Mouse (Mus musculus): Measurements from ENCODE around the gene Plpp2.
A peak's percentile ranks its signal among the peaks of the same experiment; 100 is the strongest.

Gene Plpp2

DNA sequence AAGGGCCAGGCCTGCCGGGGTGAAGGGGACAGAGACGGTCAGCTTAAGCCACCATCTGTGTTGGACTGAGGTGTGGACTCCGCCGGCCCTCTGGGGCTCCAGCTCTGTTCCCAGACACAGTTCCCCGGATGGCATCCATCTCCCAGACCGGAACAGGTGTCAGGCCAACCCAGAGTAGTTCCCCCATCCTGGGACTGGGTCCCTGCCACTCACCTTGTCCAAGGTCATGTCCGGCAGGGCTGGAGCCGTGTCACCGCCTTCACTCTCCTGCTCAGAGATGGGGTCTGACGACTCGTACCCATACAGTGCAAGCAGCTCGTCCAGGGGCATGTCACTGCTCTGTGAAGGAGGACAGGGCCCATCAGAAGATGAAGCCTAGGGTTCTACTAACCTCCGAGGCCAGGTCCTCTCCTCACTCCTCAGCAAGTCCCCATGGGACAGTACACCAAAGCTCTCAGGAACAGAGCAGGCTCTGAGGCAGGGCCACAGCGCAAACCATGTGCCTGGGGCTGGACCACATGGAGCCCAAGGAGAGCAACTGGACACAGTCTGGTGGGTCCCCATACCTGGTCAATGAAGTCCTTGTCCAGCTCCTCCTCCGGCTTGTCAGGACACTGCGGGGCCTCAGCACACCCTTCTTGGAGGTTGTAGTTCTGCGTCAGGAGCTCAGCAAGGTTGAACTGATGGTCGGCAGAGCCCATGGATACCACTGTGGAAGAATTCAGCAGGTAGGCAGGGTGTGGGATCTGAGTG is 15.6 kb upstream of the Plpp2 start:
- DNase-seq, result no peak

DNA sequence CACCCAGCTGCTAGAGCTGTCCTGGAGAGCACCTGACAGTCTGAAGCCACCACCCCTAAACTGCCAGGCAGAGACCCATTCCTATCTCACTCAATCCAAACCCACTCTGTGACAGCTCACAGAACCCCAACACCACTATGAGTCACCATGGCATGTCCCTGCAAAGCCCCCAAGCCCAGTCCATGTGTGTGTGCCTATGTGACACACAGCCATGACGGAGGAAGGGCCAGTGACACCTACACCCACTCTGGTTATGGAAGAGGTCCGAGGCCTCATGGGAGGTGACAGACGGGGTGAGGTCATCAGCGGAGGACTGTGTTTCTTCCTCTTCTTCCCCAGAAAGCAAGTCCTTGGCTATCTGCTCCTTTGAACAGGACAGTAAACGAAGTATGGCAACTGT is 14.9 kb upstream of the Plpp2 start:
- no peak for DNase-seq

- no peak for DNase-seq
Measured at GRCm38 (mm10) chr10:79547148-79547675, 13.6 kb upstream of the Plpp2 start.

GRCm38 (mm10) chr10:79546483-79546882 is 12.9 kb upstream of the Plpp2 start:
- no peak for DNase-seq

DNA sequence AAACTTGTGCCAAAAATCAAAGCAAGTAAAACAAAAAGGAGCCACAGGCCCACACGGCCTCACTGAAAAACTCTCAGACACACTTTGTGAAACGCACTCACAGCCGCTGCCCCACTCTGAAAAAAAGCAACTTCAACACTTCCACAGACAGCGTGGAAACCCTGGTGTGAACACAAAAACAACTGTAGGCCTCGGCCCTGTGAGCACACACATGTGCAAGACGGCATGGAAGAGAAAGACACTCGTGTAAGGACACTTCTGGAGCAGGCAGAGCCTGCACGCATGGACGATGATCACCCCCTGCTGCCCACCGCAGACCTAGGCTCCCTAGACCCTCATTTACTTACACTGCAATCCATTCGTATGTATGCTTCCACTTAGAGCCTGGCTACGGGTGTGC is 12.3 kb upstream of the Plpp2 start:
- DNase-seq, result no peak

DNA sequence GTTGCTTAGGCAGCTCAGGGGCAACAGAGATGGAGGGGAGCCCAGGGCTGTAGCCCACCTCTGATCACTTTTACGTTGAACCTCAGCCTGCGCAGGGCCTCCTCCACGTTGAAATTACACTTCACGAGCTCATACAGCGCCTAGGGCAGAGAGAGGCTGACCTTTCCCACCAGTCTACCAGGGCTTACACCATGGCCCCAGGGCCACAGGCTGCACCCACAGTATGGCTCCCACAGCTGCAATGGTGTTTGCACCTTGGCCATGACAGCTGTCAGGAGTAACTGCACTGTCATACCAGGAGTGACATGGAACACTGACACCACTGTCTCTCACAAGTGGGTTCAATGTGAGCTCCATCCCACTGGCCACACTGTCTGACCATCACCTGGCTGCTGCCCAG is 11.0 kb upstream of the Plpp2 start:
- DNase-seq, result no peak

DNA sequence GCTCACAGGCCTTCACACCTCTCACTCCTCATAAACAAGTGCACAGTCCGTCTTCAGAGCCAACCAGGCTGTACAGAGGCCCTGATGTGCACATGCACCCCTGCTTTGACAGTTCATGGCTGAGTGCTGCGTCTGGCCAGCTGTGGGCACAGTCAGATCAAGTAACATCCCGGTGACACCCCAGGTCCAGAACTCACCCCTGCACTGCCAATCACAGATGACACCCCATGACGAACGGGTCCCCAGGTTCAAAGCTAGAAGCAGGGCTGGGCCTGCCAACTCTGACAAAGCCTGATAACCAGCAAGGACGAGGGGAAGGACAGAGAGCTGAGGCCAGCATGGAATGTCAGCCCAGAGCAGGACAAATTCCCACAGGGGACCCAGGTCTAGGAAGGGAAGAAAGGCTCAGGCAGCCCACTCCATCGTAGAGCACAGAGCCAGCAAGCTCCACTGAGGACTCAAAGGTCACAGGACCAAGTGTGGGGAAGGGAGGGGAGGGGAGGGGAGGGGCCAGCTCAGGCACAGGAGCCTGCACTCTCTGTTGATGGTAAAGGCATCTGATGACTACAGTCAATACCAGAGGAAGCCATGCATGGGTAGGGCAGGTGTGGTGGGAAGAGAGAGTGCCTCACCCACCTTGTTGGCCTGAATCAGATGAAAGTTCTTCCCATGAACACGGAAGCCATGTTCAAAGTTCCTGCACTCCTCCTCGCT is 10.4 kb upstream of the Plpp2 start:
- no peak for DNase-seq

GRCm38 (mm10) chr10:79542171-79542570 is 8.6 kb upstream of the Plpp2 start:
- no peak for DNase-seq

DNA sequence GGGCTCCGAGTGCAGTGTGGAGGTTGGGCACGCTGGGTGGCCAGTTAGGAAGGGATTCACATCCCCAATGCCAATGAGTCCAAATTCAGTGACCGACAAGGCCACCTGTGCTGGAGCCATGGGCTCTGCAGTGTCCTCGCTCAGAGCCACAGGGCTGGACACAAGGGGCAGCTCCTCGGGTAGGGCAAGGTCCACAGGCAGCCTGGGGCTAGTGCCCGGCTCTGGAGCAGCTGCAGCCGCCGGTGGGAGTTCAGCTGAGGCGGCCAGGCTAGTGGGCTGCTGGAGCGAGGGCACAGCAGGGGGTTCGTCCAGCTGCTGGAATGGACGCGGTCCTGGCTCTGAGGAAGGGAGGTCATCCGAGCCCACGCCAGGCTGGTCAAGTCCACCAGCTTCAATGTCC is 7.9 kb upstream of the Plpp2 start:
- DNase-seq, result no peak

DNA sequence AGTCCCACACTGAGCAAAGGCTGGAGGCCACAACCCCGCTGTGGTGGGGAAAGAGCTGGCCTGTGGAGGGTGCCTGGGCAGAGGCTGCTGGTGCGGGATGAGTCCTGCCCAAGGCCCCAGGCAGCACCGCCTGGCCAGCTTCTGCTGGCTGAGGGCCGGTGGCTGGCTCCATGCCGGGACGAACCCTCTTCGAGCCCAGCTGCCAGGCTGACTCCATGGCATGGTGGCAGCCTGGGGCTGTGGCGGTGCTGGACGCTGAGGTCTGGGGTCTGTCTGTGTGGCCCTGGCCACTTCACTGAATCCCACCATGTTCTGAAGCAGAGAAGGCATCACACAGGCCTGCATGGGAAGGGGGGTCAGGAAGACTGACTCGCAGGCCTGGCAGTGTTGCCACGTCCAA is 7.2 kb upstream of the Plpp2 start:
- DNase-seq, result peak in 1 of 2 experiments; percentile 47

DNA sequence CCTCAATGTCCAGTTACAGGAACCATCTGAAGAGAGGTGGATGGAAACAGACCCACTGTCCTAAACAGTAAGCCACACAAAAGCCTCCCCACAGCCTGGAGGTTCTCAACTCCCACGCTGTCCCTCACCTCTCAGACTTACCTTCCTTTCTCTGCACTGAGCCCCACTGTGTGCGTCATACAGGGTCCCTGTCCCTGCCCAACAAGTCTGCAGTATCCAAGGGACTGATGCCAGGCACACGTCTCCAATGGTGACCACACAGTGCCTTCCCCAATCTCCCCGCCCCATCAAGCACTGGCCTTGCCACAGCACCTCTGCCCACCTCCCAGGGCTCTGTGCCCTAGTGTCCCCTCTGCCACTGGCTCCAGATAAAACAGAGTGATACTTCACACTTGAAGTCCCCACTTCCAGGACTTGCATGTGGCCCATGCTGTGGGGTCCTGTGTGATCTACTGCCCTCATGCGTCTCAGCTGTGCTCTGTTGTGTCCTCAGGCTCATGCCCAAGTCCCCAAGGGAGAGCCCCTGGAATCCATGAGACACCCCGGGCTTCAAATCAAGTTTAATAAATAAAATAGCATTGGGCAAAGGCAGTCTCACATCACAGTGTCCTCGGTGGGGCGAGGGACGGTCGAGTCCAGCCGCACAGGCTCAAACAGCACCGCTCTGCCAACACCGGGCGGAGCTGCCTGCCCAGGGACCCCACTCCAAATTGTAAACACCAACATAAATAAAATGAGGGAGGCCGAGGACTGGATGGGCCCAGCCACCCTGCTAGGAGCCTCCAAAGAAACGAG is 6.3 kb upstream of the Plpp2 start:
- no peak for DNase-seq

DNA sequence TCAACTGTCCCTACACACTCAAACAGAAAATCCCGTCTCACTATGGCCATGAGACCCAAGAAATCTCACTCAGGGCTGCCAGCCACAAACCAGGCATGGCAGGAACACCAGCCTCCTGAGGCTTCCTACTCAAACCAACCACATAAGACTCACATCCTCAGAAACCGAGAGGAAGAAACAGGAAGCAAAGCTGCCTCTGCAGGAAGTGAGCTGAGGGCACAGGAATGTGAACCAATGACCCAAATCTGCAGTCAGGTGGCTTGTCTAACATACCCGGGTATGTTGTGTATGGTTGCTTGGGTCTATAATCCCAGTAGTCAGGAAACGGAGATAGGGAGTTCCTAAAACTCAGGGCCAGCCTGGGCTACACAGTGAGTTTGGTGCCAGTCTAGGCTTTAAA is 5.3 kb upstream of the Plpp2 start:
- no peak for DNase-seq

- DNase-seq, result no peak
Measured at GRCm38 (mm10) chr10:79538323-79538722, 4.7 kb upstream of the Plpp2 start.

GRCm38 (mm10) chr10:79537781-79538180 is 4.2 kb upstream of the Plpp2 start:
- DNase-seq, result no peak

- no peak for DNase-seq
Measured at GRCm38 (mm10) chr10:79537271-79537670, 3.7 kb upstream of the Plpp2 start.

DNA sequence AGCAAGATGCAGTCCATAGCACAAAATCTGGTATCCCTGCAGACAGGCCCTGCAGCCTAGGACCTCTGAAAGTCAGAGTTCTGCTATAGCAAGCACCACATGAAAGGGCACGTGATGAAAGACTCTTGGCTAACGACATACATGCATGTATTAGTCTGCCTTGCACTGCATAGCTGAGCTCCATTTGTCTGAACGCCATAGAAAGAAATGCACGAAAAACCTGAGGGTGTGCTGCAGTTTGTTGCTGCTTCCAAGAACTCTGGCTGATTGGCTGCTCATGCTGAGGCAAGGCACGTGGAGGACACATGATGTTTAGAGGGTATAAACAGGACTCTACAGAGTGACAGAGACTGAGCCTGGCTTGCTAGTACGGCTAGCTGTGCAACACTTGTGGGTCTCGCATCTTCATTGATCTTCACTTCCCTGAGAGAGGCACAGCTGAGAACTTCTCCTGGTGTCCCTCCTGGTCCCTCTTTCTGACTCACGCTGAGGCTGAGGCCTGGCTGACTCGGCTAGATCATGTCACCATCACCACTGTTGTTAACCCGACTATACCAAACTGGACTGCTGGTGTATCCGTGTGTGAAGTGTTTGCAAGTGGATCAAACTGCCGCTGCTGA is 3.0 kb upstream of the Plpp2 start:
- DNase-seq, result no peak

DNA sequence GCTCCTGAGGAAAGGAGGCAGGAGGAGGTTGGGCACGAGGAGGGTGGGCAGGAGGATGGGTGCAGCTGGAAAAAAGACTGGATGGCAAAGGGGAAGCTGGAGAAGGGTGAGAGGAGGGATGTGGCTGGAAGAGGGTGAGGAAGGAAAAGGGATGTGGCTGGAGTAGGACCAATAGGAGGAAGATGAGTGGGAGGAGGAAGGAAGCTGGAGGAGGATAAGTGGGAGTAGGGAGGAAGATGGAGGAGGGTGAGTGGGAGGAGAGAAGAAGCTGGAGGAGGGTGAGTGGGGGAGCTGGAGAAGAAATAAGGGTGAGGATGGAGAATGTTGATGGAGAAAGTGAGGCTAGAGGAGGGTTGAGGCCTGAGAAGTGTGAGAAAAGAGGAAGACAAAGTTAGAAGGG is 1.8 kb upstream of the Plpp2 start:
- DNase-seq, result no peak

GRCm38 (mm10) chr10:79534426-79534825 is 830 bp upstream of the Plpp2 start:
- DNase-seq, result no peak

DNA sequence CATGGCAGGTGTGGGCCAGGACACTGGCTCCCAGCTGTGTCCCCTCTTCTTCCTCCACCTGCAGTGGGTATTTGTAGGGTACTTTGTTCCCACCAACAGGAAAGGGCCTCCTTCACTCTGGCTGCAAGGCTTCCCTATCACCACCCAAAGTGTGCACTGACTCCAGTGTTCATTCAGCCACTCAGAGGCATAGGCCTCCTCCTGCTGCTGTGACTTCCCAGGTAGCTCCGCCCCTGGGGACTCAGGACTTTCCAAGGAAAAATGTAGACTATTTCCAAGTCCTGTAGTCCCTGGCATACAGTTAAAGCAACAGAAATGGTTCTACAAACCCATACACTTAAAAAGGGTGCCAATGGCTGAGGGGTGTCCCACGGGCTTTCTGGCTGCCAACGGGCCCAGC is 918 bp downstream of the Plpp2 start:
- DNase-seq, result no peak

DNA sequence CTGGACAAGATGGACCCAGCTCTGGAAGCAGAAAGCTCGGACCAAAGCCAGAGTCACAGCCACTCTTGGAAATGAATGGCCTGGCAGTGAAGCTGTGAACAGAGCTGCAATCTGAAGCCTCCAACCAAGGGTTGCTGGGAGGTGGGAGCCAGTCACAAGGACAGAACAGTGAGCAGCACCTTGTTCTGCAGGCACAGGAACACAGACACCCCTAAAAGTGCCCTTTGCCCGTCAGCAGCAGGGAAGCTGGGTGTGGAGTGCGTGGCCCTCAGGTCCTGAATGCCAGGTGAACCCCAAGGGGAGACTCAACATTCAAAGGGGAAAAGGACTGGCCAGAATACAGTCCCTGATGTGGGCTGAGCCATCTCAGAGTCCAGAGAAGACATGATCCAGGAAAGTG is 2.0 kb downstream of the Plpp2 start:
- DNase-seq, result no peak

DNA sequence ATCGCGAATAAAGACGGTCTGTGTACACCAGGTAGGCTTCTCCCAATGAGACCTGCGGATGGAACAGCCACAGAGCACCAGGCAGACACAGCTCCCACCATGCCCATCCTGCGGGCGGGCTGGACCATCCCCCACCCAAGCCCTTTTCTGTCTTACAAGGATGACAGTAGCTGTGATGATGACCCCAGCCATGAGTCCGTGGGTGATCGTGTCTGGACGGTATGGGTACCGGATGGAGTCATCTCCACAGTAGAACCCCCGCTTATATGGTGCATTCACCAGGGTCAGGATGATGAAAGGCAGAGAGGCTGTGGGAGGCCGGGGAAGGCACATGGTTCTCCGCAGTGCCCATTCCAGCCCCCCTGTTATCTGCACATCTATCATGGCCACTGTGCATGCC is 2.9 kb downstream of the Plpp2 start:
- DNase-seq, result no peak

GRCm38 (mm10) chr10:79530241-79530640 is 3.4 kb downstream of the Plpp2 start:
- DNase-seq, result no peak

- DNase-seq, result no peak
Measured at GRCm38 (mm10) chr10:79528081-79528480, 5.5 kb downstream of the Plpp2 start.
